Mouse (Mus musculus) common myeloid progenitor, adult 5-6 weeks (primary cell): ENCODE measurements at regions not wholly inside any gene's neighbourhood (a gene's known extent, or its start where the extent isn't known, plus 50 kb on each side); places are given as distances from the start of the nearest gene placed in this dataset.
A peak's percentile ranks its signal among the peaks of the same experiment; 100 is the strongest.
"Not testable (repeated sequence)": the region's sequence is repeated elsewhere in the genome, so short reads cannot be mapped to it uniquely, and the experiment has no call there.

Experiments used
- ATAC-seq: replicated peaks from 2 replicates; pipeline ENCODE4 v1.8.0; 2016; ENCODE audit warnings: low read depth, mild to moderate bottlenecking, moderate TSS enrichment, inconsistent platforms; ENCODE audit not compliant: poor library complexity, severe bottlenecking

DNA sequence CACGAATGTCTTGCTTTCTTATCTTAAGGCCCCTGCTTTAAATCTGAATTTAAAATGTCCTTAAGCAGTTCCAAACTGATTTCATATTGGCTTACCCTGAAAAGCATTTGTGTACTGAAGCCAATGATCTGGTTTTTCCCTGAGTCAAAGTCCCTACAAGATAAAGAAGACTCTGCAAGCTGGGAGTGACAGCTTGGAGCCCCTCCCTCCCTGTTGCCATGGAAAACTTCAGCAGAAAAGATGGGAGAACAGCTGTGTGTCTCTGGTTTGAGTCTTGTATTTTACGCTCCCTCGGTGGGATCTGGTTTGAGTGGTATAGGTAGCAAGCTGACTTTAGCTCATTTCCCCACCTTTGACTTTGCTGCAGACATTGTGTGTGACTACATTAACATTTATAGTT is 146.1 kb downstream of the Rbm43 start:
- ATAC-seq, result no peak

DNA sequence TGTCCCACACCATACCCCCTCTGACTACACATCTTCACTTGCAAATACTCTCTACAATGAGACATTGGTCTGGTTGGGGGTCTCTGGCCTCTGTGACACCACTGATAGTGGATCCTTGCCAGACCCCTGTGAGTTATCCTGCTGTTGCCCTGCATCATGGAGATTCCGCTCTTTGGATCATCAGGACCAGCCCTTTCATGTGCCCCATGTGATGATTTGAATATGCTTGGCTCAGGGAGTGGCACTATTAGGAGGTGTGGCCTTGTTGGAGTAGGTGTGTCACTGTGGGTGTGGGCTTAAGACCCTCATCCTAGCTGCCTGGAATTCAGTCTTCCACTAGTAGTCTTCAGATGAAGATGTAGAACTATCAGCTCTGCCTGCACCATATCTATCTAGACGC is 141.7 kb downstream of the Rbm43 start:
- ATAC-seq, result not testable (repeated sequence)

DNA sequence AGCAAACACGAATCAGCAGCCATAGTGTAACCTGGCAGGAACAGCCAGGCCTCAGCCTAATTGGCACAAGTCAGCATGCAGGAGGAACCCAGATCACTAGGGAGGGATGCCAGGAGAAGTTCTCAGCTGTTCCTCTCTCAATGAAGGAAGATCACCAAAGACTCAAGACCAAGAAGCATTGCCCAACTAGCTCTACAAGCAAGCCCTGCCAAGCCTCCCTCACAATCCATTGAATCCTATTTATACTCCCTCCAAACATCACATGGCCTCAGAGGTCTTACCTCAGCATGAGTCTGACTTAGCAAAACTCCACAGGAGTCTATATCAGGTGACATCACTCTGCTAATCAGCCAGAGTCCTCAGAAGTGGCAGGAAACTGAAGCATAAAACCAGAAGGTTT is 135.1 kb downstream of the Rbm43 start:
- no peak for ATAC-seq

- ATAC-seq, result no peak
Measured at GRCm38 (mm10) chr2:51822976-51823375, 112.0 kb downstream of the Rbm43 start.

DNA sequence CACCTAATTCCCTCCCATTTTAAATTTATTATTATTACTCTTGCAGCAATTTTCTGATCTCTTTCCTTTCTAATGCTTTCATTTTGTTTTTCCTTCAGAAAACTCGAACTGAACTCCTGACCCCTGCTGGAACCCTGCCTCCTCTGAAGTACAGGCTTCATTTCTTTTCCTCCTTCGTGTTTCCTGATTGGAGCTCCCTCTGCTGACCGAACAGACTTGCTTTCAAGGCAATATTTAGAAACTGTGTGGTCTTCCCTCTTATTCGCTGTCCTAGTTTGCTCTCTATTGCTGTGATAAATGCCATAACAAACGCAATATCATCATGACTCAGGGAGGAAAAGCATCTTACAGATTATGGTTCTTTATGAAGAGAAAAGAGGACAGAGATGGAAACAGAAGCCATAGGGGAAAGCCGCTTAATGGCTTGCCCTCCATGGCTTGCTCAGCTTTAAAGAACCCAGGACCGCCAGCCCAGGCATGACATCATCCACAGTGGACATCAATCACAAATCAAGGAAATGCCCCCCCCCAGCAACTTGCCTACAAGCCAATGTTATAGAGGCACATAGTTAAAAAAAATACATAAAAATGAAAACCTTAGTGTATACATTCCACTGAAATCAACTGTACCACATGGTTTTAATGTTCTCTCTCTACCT is 104.5 kb downstream of the Rbm43 start:
- ATAC-seq, result peak; percentile 96

DNA sequence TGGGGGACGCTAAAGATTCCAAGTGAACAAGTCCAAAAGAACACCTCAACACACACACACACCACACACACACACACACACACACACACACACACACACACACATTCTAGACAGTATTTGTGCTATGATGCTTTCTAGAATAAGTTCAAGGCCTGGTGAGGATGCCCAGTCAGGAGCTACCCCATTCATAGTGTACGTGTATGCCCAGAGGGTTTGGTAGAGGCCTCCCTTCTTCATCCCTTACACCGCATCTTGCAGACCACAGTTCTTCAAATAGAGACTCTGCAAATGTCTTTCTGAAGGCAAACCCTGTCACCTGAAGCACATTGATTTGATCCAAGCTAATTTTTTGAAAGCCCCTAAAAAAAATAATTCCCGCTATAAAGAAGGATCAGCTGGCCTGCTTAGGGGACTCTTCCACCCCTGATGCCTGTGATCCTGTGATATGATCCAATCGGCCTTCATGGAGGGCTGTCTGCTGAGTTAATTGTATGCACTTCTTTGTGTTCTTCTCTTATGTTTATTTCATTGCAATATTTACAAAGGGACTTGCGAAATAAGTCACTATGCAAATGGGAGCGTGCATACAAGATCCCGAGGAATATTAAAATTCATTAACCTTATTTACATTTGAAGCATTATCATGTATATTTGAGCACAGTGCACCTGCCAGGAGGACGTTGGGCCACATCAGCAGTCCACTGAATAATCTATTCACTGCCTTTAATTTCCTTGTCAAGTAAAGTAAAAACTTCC is 103.8 kb downstream of the Rbm43 start:
- ATAC-seq, result no peak

GRCm38 (mm10) chr2:51837864-51838263 is 97.1 kb downstream of the Rbm43 start:
- no peak for ATAC-seq

DNA sequence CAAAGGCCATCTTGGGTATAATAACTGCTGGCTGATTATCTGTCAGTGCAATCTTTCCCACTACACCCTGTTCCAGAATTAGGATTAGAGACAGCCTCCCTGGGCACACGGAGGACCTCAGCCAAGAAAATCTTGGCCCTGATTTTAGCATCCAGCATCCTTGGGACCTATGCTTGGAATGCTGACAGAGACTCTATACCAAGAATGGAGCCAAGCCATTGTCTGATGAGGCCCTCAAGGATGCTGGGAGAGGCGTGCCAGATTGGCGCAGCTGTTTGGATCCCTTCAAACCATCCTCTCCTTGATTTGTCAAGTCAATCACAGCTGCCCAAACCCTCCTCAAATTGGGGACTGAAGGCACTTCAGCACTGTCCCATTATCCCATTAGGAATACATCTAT is 94.2 kb downstream of the Rbm43 start:
- no peak for ATAC-seq

DNA sequence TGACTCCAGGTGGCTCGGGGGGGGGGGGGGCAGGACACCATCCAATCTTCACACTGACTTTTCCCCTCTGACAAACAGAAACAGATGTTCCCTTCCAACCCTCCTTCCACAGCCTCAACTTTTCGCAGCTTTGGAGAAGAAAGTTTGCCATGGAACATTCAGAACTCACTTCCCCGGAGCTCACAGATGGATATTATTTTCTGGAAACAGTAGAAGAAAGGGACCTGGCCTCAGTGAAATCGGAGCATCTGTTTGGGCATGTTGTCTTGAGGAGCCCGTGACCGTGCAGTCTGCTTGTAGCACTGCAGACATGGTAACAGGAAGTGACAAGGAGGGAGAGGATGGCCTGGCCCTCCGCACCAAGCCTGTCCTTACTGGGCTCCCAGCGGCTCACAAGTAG is 90.1 kb downstream of the Rbm43 start:
- no peak for ATAC-seq

- no peak for ATAC-seq
Measured at GRCm38 (mm10) chr2:51847556-51847955, 87.4 kb downstream of the Rbm43 start.

GRCm38 (mm10) chr2:51847964-51848363 is 87.0 kb downstream of the Rbm43 start:
- ATAC-seq, result no peak

DNA sequence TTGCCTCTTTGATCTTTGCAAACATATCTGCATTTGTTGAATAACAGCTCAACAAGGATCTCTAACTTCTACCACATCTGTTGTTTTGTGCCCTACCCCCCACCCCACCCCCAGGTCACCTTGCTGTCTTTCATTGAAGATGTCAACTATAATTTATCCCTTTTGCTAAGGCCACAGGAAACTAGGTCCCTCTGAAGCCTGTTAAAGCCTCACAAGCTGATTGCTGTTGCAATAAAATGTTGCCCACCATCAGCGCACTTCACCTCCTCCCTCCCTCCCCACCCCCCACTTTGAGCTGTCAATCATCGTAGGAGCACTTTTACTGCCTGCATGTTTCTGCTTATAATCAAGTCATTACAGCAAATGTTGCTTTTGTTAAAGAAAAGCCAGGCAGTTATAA is 86.5 kb downstream of the Rbm43 start:
- ATAC-seq, result no peak

DNA sequence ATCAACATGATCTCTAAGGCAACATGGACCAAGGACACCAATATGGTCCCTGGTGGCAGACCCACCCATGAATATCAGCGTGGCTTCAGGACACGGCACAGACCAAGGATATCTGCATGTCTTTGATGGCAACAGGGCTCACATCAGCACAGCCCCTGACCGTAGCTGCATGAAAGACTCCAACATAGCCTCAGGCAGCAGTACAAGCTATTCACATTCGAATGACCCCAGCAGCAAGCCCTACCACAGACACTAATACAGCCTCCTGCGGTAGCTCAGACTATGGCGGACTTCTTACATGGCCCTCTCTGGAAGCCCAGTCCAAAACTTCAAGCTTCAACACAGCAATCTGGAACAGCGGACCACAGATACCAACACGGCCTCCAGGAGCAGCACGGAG is 84.4 kb downstream of the Rbm43 start:
- no peak for ATAC-seq

DNA sequence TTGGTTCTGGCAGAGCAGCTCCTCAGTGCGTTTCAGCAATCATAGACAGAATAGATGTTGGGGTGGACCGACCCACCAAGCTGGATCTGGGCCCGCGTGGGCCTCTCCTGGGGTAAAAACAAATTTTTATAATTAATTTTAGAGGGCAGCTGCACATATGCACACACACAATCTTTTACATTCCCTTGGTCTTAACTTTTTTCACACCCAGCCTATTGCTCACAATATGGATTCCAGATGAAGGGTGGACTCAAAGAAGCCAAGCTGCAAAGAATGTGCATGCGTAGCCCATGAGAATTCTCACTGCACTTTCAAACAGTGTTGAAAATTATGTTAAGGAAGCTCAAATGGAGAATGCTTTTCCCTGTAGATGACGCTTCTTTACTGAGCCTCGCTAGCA is 83.3 kb downstream of the Rbm43 start:
- ATAC-seq, result no peak

DNA sequence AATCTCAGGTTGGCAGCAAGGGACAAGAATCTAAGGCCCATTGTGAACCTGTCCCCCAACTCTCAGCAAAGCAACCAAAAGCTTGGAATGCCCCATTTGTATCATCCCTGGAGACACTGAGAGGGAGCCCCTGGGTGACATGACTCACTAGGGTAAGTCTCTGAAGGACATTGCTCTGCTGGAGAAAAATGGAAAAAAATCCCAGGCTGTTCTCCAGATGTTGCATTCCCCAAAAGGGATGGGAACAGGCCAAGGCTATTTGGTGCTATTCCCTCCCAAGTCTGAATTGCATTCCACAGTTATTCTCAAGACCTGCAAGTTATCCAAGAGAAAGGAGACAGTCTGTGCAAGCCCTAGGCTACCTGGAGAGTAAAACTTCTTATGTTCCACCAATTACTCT is 77.7 kb downstream of the Rbm43 start:
- ATAC-seq, result no peak

GRCm38 (mm10) chr2:51866045-51866444 is 68.9 kb downstream of the Rbm43 start:
- no peak for ATAC-seq

DNA sequence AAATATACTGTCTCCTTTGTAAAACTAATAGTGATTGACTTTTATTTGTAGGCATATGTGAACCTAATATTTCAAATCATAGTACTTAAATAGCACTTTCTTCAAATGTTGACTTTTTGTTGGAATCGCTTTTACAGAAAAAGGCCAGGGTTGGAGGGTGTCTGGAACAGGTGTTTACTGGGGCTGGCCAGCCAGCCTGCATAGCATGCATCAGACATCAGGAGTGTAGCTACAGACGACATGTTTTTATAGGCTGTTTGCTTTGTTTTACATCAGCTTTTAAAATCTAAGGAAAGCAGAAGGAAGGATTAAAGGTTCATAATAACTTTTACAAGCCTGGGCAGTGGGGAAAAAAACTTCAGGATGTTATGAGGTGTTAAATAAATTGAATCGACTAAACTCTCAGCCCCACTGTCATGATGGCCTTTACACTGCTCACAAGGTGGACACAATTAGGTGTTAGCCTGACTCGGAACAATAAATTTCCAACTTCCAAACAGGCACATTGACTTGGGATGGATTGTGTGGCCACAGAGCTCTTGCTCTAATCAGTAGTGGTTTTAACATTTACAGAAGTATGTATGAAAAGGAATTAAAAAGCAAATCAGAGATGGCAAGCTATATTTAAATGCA is 66.0 kb downstream of the Rbm43 start:
- ATAC-seq, result no peak

DNA sequence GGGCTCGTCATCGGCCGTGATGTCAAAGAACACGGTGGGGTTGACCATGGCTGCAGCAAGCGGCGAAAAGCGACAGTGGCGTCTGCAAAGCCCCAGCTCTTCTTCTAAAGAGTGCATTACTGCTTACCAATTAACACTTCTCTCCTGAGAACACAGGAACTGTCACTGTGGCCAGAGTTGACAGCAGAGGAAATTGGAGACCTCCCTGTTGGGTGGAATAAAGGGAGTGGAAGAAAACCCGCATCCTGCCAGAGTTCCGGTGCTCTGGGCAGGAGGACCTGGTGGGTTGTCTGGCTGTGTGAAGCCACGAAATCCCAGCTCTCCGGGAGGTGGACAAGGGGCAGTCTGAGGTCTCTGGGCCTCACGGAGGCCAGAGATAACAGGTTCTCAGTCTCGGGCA is 63.4 kb downstream of the Rbm43 start:
- ATAC-seq, result peak; percentile 97
